Mouse (Mus musculus) kidney, embryonic 16.5 days (tissue): Measurements from ENCODE around the gene Sfn. TPM values are rescaled to one million over a fixed set of nuclear protein-coding genes. Genes with fewer than 3 reads are reported as not detected.
"Not testable (repeated sequence)": the region's sequence is repeated elsewhere in the genome, so short reads cannot be mapped to it uniquely, and the experiment has no call there.

ENCODE experiments used
- ATAC-seq: fragments of 200-750 bp; cut with Nextera tagmentation; 2 replicates; pipeline ENCODE4 v1.8.0; 2017; ENCODE audit warnings: moderate TSS enrichment; ENCODE audit not compliant: low FRiP score, low TSS enrichment
- H3K27ac ChIP-seq: fragments of 300-500 bp; sonication (generic); 2 replicates; pipeline ENCODE4 v1.5.1; 2014; ENCODE audit warnings: low read length
- H3K27me3 ChIP-seq: fragments of 300-500 bp; sonication (generic); 2 replicates; pipeline ENCODE4 v1.6.1; 2014; ENCODE audit warnings: low read length, control low read depth, mixed read lengths; ENCODE audit not compliant: insufficient read depth
- H3K36me3 ChIP-seq: fragments of 300-500 bp; sonication (generic); 2 replicates; pipeline ENCODE4 v1.6.1; 2014; ENCODE audit warnings: low read length, control low read depth, mixed read lengths; ENCODE audit not compliant: insufficient read depth
- H3K4me1 ChIP-seq: fragments of 300-500 bp; sonication (generic); 2 replicates; pipeline ENCODE4 v1.6.1; 2014; ENCODE audit warnings: low read length, control low read depth, mixed read lengths; ENCODE audit not compliant: insufficient read depth
- H3K4me2 ChIP-seq: fragments of 300-500 bp; sonication (generic); replicated peaks from 2 replicates; pipeline ENCODE4 v1.6.1; 2014; ENCODE audit warnings: low read depth, low read length
- H3K4me3 ChIP-seq: fragments of 300-500 bp; sonication (generic); 2 replicates; pipeline ENCODE4 v1.5.1; 2014; ENCODE audit warnings: mild to moderate bottlenecking, low read length
- H3K9ac ChIP-seq: fragments of 300-500 bp; sonication (generic); replicated peaks from 2 replicates; pipeline ENCODE4 v1.6.1; 2014; ENCODE audit warnings: low read length
- H3K9me3 ChIP-seq: fragments of 300-500 bp; sonication (generic); 2 replicates; pipeline ENCODE4 v1.6.1; 2016; ENCODE audit warnings: low read length, control low read depth
- WGBS: fragments of 180-500 bp; shearing (Covaris S2); extraction: QIAGEN DNeasy Blood & Tissue Kit; methylation state at CpG from one replicate; pipeline ENCODE4 v1.1.7; 2014; 5-methylcytosine and 5-hydroxymethylcytosine counted together
- polyA plus RNA-seq: library from polyadenylated mRNA; unstranded; fragments of >200 nt; fragmentation: Nextera tagmentation; extraction: Ambion mirVana; gene quantifications from 2 replicates; pipeline ENCODE4 v1.2.1, GENCODE M21; 2015

Sfn gene
- 20.7 and 21.4 TPM in 2 replicates for polyA plus RNA-seq

DNA sequence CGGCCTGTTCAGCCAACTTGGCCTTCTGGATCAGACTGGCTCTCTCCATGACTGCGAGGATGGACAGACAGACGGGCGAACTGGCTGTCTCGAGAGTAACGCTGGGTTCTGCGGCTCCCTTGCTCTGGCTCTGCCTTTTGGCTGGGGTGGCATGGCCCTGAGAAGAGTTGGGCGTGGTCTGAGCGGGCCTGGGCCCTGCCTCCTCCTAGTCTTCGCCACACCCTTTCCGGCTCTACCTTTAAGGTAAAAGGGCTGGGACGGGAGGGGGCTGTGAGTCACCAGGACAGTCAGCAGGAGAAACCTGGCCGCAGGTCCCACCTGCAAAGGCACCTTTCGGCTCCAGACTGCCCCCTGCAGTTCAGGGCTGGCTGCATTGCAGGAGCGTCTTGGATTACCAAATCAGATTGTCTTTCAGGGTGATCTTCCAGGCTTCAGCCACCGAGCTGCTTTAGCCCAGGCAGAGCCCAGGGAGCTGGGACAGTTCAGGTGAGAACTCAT lies at the start of gene Sfn:
TSS of gene Sfn (minus strand) at position 448 of the 498 bp plus-strand sequence.
- WGBS = 2% methylated on average over 16 of the region's 16 CpGs
- no peak within 1 kb of the TSS for H3K27ac ChIP-seq
- peaks cover 15% of the 10 kb centered on the region for H3K36me3 ChIP-seq
- peak within 1 kb of the TSS; percentile 39 for H3K4me3 ChIP-seq
- H3K27me3 ChIP-seq = peaks cover 23% of the 10 kb centered on the region
- ATAC-seq = peak; percentile 46; the same call in 1 of the 2 replicates
- H3K9me3 ChIP-seq = no peaks in the 10 kb centered on the region
- H3K4me2 ChIP-seq = peak within 1 kb of the TSS; percentile 57
- peak within 1 kb of the TSS; percentile 53 for H3K9ac ChIP-seq
- peaks cover 28% of the 10 kb centered on the region for H3K4me1 ChIP-seq

DNA sequence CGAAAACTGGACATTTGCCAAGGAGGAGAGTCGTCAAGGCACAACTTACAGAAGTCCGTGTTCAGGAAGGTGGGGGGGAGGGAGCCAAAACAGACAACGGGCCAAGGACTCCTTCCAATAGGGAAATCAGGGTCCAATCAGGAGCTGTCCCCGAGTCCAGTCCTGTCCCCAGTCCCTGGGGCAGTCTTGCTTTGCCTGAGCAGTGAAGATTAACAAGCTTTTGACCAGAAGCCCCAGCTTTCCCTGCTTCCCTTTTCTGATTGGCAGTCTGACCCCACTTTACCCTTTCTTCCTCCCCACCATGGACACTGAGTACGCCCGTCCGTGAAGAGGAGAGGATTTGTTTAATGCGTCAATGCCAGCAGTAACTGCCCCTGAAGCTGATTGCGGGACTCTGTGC lies 49.5 kb upstream of the Sfn start:
- Histone ChIP-seq H3K27ac (peak overlapping the region; percentile 29; the same call in 1 of the 2 replicates), H3K9ac (0 out of 2 replicates have a peak overlapping the region, but pooled peaks have one; percentile 29), H3K9me3 (no peaks in the 10 kb centered on the region), H3K27me3 (no peaks in the 10 kb centered on the region), H3K4me2 (no peak overlapping the region), H3K4me1 (peaks cover 21% of the 10 kb centered on the region), H3K4me3 (no peak overlapping the region), H3K36me3 (no peaks in the 10 kb centered on the region)
- WGBS = 33% methylated on average over 10 of the region's 10 CpGs
- ATAC-seq = no peak

DNA sequence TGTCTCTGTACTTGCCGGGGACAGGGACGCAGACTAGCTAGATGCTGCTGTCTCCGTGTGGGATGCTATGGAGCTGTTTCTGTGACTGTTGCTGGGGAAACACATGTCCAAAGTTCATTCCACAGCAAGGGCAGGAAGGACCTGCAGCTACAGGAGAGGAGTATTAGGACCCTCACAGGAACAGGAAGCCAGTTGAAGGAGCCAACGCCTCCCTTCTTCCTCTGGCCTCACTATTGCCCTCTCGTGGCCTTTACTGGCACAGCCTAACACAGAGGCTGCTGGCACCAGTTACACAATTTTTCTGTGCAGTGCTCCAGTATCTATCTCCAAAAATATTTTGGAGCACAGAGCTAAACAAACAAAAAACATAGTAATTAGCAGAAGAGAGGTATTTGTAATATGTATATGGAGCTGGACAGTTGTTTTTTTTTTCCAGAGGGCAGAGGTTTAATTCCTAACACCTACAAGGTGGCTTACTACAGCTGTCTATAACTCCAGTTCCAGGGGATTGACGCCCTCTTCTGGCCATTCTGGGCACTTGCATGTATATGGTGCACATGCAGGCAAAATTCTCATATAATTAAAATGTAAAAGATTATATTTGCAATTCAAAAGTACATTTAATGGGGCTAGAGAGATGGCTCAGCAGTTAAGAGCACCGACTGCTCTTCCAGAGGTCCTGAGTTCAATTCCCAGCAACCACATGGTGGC lies 48.2 kb upstream of the Sfn start, which contains the start of gene Zdhhc18:
TSS of gene Zdhhc18 (minus strand) at position 166 of the 711 bp plus-strand sequence.
- peak within 1 kb of the TSS; percentile 64 for H3K27ac ChIP-seq
- H3K4me3 ChIP-seq = peak within 1 kb of the TSS; percentile 31
- 33% methylated on average over 7 of the region's 7 CpGs for WGBS
- H3K36me3 ChIP-seq = no peaks in the 10 kb centered on the region
- peaks cover 16% of the 10 kb centered on the region for H3K4me1 ChIP-seq
- H3K4me2 ChIP-seq = peak within 1 kb of the TSS; percentile 43
- no peaks in the 10 kb centered on the region for H3K27me3 ChIP-seq
- H3K9me3 ChIP-seq = no peaks in the 10 kb centered on the region
- peak; percentile 84 for ATAC-seq
- H3K9ac ChIP-seq = peak within 1 kb of the TSS; percentile 47

DNA sequence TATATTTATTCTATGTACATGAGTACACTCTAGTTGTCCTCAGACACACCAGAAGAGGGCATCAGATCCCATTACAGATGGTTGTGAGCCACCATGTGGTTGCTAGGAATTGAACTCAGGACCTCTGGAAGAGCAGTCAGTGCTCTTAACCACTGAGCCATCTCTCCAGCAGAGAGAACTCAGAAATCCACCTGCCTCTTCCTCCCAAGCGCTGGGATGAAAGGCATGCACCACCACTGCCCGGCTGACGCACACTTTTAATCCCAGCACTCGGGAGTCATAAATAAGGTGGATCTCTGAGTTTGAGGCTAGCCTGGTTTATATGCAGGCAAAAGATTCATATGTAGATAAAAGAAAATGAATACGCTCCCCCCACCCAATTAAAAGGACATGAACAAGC lies 47.5 kb upstream of the Sfn start:
- Histone ChIP-seq H3K4me3 (peak overlapping the region; percentile 31), H3K4me2 (peak overlapping the region; percentile 43), H3K27ac (peak overlapping the region; percentile 64), H3K4me1 (peaks cover 16% of the 10 kb centered on the region), H3K9ac (peak overlapping the region; percentile 47)
- WGBS = 79% methylated on average over 5 of the region's 5 CpGs
- not testable (repeated sequence) for H3K27me3 ChIP-seq, H3K36me3 ChIP-seq, ATAC-seq, H3K9me3 ChIP-seq

DNA sequence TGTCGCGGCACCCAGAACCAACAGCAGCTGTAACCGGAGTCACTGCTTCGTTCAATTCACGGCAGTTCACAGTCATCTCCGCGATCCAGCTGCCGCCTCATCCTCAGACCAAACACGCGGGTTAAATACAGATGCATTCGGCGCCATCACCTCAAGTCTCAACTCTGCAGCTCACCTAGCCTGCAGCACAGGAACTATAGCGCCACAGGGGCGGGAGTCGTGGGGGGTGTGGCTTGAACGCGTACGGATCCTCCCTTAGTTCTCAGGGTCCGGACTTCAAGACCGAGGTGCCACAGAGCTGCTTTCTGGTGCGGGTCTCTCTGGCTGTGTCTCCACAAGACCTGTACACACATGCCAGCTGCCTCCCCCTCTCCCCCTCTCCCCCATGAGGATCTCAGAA lies 43.7 kb upstream of the Sfn start:
- Histone ChIP-seq H3K9ac (no peak overlapping the region), H3K27me3 (no peaks in the 10 kb centered on the region), H3K4me1 (peaks cover 6% of the 10 kb centered on the region; the same call in 1 of the 2 replicates), H3K4me3 (no peak overlapping the region), H3K27ac (no peak overlapping the region), H3K4me2 (peak overlapping the region; percentile 2; the same call in 1 of the 2 replicates), H3K9me3 (peaks cover 10% of the 10 kb centered on the region; the same call in 1 of the 2 replicates), H3K36me3 (no peaks in the 10 kb centered on the region)
- ATAC-seq = no peak
- 49% methylated on average over 21 of the region's 21 CpGs for WGBS

DNA sequence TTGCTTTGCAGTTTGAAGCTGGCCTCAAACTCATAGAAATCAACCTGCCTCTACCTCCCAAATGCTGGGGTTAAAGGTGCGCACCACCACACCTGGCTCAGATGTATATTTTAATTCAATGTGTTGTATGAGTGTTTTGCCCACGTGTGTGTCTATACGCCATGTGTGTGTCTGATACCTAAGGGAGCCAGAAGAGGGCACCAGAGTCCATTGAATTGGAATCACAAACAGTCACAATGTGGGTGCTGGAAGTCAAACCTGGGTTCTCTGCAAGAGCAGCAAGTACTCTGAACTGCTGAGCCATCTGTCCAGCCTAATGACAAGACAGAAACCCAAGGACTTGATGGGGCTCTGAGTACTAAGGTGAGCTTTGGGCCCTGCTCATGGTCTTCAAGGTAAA lies 43.2 kb upstream of the Sfn start:
- no peak for ATAC-seq
- peaks cover 6% of the 10 kb centered on the region; the same call in 1 of the 2 replicates for H3K4me1 ChIP-seq
- peaks cover 10% of the 10 kb centered on the region; the same call in 1 of the 2 replicates for H3K9me3 ChIP-seq
- no peak overlapping the region for H3K4me2 ChIP-seq
- H3K4me3 ChIP-seq = no peak overlapping the region
- H3K9ac ChIP-seq = no peak overlapping the region
- 85% methylated on average over 3 of the region's 3 CpGs for WGBS
- H3K27me3 ChIP-seq = no peaks in the 10 kb centered on the region
- no peaks in the 10 kb centered on the region for H3K36me3 ChIP-seq
- H3K27ac ChIP-seq = no peak overlapping the region

DNA sequence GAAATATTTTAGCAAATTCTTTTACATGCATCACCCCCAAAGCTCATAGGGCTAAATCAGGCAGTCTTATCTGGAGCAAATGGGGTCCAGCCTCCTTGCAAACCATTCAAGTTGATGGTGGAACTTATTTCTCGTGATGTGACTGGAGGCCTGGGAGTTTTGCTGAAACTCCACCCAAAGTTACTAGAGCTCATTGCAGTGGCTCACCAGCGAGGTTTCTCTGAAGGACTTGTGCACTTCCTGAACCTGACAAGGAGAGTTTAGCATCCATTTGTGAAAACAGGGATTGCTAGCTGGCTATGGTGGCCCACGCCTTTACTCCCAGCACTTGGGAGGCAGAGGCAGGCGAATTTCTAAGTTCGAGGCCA lies 32.1 kb upstream of the Sfn start:
- H3K9me3 ChIP-seq = no peaks in the 10 kb centered on the region
- H3K9ac ChIP-seq = no peak overlapping the region
- H3K27me3 ChIP-seq = no peaks in the 10 kb centered on the region
- 79% methylated on average over 5 of the region's 5 CpGs for WGBS
- no peak for ATAC-seq
- no peak overlapping the region for H3K27ac ChIP-seq
- no peaks in the 10 kb centered on the region for H3K36me3 ChIP-seq
- peaks cover 21% of the 10 kb centered on the region for H3K4me1 ChIP-seq
- H3K4me2 ChIP-seq = no peak overlapping the region
- no peak overlapping the region for H3K4me3 ChIP-seq

DNA sequence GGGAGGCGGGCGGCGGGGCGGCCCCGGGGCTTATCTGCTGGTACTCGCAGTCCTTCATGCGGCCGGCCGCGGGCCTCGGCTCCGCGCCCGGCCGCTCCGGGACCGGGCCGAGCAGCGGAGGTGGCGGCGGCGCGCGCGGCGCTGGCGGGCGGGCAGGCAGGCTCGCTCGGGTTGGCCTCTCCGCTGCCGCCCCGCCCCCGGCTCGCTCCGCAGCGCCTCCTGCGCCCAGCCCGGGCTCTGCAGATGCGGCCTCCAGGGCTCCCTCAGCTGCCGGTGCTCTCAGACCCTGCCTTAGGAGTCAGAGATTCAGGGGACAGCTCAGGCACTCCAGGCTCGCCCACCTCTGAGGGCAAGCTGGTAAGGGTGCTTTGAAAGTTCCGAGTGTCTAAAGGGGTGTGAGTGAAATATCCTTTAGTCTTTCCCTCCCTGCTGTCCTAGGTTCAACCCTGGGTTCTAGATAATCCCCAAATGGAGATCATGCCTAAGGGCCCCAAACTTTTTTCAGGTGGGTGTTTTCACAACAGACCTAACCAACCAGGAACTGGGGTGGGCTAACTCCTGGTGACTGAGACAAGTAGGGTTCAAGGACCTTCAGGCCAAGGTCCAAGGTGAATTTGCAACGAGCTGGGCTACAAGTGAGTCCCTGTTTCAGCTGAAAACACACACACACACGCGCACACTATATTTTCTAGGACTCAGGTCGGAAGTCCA lies 31.5 kb upstream of the Sfn start:
- H3K9ac ChIP-seq = peak overlapping the region; percentile 96
- ATAC-seq = peak; percentile 86
- H3K4me3 ChIP-seq = peak overlapping the region; percentile 83
- H3K27ac ChIP-seq = peak overlapping the region; percentile 79
- peaks cover 21% of the 10 kb centered on the region for H3K4me1 ChIP-seq
- 12% methylated on average over 24 of the region's 47 CpGs for WGBS
- H3K36me3 ChIP-seq = no peaks in the 10 kb centered on the region
- peak overlapping the region; percentile 78 for H3K4me2 ChIP-seq
- no peaks in the 10 kb centered on the region for H3K27me3 ChIP-seq
- no peaks in the 10 kb centered on the region for H3K9me3 ChIP-seq

DNA sequence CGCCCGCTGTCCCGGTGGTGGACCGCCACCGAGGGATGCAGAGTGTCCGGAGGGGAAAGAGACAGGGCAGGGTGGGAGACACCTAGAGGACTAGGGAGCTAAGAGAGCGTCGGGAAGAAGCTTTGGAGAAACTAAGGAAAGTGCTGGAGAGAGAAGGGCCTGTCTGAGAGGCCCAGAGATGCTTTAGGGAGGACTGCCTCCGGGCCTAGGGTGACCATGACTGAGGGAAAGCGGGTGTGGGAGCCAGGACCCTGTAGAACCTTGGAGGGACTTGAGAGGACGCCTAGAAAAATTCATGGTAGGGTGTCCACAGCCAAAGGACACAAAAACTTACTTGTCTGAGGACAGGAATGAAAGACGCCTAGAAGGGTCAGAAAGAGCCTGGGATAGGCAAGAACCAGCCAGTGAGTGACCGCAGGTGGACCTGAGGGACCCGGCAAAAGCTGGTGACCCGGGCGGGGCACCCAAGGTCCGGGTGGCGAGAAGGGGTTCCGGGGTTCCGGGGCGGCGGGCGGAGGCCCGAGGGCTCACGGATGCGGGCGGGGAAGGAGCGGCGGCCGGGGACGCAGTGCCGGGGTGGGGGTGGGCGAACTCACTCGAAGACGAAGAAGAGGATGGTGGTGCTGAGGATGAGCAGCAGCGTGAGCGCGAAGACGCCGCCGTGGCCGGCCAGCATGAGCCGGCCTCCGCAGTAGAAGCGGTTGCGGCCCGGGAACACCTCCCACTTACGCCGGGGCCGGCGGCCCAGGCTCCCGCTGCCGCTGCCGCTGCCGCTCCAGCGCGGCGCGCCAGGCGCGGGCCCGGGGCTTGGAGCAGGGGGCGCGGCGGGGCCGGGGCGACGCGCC lies 30.7 kb upstream of the Sfn start:
- under 1% methylated on average over 51 of the region's 69 CpGs for WGBS

More for the DNA sequence above, 30.7 kb upstream of the Sfn start:
- Histone ChIP-seq H3K27ac (peak overlapping the region; percentile 79), H3K4me3 (peak overlapping the region; percentile 83), H3K9me3 (no peaks in the 10 kb centered on the region), H3K4me2 (peak overlapping the region; percentile 78), H3K4me1 (peaks cover 21% of the 10 kb centered on the region), H3K27me3 (no peaks in the 10 kb centered on the region), H3K9ac (peak overlapping the region; percentile 96), H3K36me3 (no peaks in the 10 kb centered on the region)
- peak; percentile 35 for ATAC-seq
